Mouse (Mus musculus): ENCODE results near the gene Sox5.

- TF ChIP-seq CTCF (IDR thresholded peaks at IDR 0.05; ENCODE audit: low read depth), result no peak
- no peak for TF ChIP-seq EP300 (IDR thresholded peaks at IDR 0.05; ENCODE audit: low read depth)
These were observed 674.9 kb downstream of the Sox5 start for GRCm38 (mm10) chr6:144106848-144107247.

Data from heart, postnatal 0 days (tissue).